Mouse (Mus musculus): Measurements from ENCODE around the gene Myo1a.

Myo1a gene

GRCm38 (mm10) chr10:127674794-127675522, 30.0 kb upstream of the Myo1a start:
- peak; percentile 92 to 94 for DNase-seq

- no peak for DNase-seq
Measured at GRCm38 (mm10) chr10:127675859-127676398, 29.0 kb upstream of the Myo1a start.

DNA sequence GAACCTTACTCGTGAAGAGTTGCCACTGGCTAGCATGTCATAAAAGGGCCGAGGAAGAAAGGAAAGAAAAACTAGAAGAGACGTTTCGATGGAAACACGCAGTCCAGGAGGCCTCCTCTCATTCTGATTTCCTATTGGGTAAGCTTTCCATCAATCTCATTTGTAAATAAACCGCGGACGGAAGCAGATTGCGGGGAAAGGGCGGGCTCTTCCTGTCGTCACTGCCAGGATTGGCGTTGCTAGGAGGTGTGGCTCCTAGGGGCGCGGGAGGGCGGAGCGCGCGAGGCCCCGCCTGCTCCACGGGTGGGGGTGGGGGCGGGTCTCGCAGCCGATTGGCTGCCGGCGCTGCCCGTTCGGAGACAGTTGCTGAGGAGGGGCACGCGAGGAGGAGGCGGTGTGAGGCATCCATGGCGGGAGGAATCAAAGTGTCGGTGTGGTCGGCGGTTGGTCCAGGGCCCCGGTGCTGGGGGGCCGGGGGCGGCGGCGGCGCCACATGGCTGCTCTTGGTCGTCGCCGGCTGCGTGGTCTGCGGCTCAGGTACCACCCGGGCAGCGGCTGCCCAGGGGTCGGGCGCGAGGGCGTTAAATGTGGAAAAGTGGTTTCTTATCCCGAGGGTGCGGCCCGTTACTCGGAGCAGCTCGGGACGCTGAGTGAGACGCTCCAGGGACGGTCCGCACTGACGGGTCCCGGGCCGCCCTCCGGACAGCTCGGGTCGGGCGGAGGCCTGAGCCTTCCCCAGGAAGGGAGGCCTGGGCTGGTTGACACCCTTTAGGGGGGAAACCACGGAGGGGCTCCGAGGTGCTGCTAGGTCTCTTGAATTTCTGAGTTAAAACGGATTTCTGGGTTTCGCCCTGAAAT, 28.1 kb upstream of the Myo1a start:
- peak; percentile 92 to 94 for DNase-seq

GRCm38 (mm10) chr10:127677591-127678336, 27.2 kb upstream of the Myo1a start:
- peak; percentile 57 to 71 for DNase-seq

DNA sequence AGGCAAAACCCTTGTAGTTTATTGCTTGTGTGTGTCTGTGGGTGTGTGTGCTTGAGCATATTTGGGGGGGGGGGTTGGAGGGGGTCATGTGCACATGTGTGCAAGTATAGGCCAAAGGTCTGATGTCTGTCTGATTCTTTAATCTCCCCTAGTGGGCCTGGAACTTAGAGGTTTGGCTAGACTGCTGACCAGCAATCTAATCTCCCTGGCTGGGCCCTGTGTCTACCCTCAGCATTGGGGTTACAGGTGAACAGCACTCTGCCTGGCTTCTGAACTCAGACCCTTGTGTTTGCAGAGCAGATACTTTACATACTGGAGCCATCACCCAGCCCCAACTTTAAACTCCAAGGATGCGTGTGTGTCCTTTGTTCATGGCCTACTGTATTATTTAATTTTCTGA, 25.8 kb upstream of the Myo1a start:
- no peak for DNase-seq

- DNase-seq = no peak
Measured at GRCm38 (mm10) chr10:127679881-127680280, 25.1 kb upstream of the Myo1a start.

- DNase-seq = no peak
Measured at GRCm38 (mm10) chr10:127682886-127683285, 22.1 kb upstream of the Myo1a start.

GRCm38 (mm10) chr10:127691053-127691452, 13.9 kb upstream of the Myo1a start:
- no peak for DNase-seq

GRCm38 (mm10) chr10:127694636-127695035, 10.3 kb upstream of the Myo1a start:
- peak in 1 of 2 experiments; percentile 27 for DNase-seq

DNA sequence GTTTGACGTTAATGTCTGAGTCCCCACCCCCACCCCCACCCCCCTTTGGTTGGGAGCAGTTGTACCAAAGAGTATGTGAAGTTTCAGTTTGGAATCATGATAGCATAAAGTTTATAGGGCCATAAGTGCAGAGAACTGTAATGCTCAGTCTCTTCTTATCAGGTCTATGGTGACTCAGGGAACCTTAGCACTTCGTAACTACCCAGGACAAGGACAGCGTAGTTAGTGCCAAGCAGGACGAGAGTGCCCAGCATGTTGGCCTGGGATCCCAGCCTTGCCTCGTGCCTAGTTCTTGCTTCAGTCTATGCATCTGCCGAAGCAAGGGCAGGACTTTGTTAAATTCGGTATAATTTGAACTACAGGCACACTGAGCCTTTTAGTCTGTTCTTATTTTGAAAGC, 9.2 kb upstream of the Myo1a start:
- no peak for DNase-seq

- DNase-seq = no peak
Measured at GRCm38 (mm10) chr10:127698966-127699365, 6.0 kb upstream of the Myo1a start.

- no peak for DNase-seq
Measured at GRCm38 (mm10) chr10:127703299-127703698, 1.7 kb upstream of the Myo1a start.

DNA sequence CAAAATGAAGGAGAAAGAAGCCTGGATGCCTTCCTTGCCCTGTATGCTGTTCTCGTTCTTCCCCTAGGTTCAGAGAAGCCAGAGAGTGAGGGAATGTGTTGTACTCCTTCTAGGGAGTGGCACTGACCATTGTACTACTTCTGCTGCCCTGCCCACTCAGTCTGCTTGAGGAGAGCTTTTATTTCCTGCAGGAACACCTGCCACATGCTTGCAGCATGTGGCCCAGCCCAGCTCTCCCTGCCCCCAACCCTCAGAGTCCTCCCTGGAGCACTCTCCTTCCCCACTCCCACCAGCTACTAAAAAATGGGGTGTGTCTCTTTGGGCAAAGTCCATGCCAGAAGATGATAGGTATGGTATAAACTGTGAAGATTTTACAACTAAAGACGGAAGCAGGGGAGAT, 677 bp upstream of the Myo1a start:
- no peak for DNase-seq

DNA sequence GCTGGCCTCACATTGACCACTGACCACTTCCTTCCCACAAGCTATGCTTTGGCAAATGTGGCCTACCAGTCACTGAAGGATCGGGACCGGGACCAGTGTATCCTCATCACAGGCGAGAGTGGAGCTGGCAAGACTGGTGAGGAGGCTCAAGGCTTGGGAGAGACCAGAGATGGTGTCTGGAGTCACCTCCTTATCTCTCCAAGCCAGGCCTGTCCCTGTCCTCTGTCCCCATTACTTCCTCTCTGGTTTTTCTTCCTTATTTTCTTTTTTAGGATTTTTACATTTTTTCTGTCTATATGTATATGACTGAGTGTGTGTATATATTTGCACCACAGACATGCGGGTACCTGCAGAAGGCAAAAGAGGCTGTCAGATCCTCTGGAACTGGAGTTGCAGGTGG, 813 bp downstream of the Myo1a start:
- no peak for DNase-seq

DNA sequence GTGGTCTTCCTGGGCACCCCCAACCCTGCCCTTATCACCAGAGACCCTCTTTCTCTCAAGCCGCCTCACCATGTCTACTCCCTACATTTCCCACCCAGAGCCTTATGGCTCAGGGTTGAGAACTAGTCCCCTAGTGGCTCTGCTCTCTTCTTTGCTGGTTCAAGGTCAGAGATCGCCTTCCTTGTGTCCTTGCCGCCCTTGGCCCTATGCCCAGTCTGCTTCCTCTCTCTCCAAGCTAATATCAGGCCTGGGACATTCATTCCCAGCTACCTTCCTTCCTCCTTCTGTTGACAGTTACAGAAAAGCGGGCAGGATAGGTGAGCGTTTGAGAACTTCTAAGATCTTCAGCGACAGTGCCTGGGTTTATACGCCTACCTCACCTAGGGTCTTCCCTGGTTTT, 2.8 kb downstream of the Myo1a start:
- DNase-seq = no peak

DNA sequence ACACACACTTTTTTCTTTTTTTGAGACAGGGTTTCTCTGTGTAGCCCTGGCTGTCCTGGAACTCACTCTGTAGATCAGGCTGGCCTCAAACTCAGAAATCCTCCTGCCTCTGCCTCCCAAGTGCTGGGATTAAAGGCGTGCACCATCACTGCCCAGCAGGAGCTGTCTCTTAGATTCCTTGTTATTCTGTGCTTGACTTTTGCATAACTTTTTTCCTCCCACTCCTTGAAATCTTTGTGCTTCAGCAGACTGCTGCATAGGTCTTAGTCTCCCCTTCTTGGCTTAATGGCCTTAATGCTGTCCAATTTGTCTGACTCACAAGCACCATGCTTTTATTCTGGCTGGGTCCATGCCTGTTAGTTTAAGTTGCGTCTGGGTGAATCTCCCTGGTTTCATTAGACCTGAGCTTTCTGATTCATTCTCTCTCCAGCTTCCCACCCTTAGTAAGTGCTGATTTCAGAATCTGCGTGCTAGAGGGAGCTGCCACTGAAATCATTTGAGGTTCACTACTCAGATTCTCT, 3.9 kb downstream of the Myo1a start:
- no peak for DNase-seq

DNA sequence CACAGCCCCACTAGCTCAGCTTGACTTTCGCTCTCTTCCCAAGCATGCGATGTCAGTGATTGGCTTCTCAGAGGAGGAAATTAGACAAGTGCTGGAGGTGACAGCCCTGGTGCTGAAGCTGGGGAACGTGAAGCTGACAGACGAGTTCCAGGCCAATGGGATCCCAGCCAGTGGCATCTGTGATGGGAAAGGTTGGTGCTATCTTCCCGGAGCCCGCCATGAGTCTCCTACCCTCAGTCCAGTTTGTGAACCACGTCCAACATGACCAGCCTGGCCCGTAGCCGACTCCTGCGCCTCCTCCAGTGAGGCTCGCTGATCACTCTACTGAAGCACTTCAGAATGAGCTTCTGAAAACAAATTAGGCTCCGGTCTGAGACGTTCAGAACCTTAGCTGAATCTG, 5.4 kb downstream of the Myo1a start:
- no peak for DNase-seq

DNA sequence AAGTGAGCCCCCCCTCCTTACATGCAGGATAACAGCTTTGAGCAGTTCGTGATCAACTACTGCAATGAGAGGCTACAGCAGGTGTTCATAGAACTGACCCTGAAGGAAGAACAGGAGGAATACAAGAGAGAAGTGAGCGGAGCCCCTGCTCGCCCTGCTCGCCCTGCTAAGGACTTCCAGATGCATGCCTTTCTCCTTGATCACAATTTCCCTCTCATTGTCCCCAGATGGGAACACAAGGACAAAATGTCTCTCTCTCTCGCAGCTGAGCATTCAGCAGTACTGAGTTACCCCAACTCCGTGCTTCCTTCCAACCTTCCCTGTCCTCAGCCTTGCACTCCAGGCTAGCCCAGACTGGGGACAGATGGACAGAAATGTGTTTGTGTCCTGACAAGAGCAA, 7.8 kb downstream of the Myo1a start:
- DNase-seq = no peak

- no peak for DNase-seq
Measured at GRCm38 (mm10) chr10:127721671-127722418, 16.9 kb downstream of the Myo1a start.

- no peak for DNase-seq
Measured at GRCm38 (mm10) chr10:127724178-127724577, 19.2 kb downstream of the Myo1a start, which contains the start of gene Tac2. Gene Tac2, plus strand, starts transcription at chr10:127724478.

DNA sequence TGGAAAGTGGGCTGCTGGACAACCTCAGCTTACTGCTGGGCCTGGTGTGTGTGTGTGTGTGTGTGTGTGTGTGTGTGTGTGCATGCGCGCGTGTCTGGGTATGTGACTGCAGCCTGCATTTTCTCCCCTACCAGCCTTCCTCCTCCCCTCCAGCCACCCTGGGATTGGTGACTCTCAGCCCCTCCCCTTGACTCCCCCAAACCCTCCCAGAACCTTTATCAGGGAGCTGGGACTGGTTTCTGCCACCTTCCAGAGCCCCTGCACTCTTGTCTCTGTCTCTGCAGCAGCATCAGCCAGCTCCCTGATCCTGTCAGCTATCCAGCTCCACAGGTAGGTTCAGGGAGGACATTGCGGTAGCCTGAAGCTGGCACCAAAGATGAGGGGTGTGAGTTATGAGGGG, 20.2 kb downstream of the Myo1a start:
- DNase-seq = no peak

DNA sequence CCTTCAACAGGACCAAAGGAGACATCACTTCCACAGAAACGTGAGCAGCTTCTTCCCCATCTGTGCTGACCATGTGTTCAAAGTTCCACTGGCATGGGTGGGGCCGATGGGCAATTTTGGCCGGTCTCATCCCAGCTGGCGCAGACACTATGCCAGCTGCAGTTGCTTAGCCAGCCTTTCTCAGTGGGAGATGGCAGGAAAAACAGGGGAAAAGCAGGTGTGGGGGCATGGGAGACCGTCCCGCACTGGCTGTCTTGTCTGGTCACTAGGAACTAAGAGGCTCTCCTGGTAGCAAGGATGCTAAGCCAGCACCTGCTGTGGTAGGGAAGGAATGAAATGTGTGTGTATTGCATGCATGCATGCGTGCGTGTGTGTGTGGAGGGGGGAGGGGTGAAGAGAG, 23.5 kb downstream of the Myo1a start:
- no peak for DNase-seq

Measured in cerebellum, adult 18-20 months (tissue).